Mouse (Mus musculus) embryonic facial prominence, embryonic 12.5 days (tissue): ENCODE results near the gene Erc2. TPM values are rescaled to one million over a fixed set of nuclear protein-coding genes. Genes with fewer than 3 reads are reported as not detected.

ENCODE experiments used
- ATAC-seq: fragments of 200-750 bp; cut with Nextera tagmentation; 2 replicates; pipeline ENCODE4 v1.8.0; 2017; ENCODE audit not compliant: insufficient number of reproducible peaks, insufficient read depth, low FRiP score, low TSS enrichment
- H3K27ac ChIP-seq: fragments of 300-500 bp; sonication (generic); 2 replicates; pipeline ENCODE4 v1.5.1; 2016; ENCODE audit warnings: mild to moderate bottlenecking
- H3K27me3 ChIP-seq: fragments of 300-500 bp; sonication (generic); 2 replicates; pipeline ENCODE4 v1.6.1; 2016; ENCODE audit warnings: mild to moderate bottlenecking, moderate library complexity
- H3K36me3 ChIP-seq: fragments of 300-500 bp; sonication (generic); 2 replicates; pipeline ENCODE4 v1.6.1; 2016; ENCODE audit warnings: mild to moderate bottlenecking
- H3K4me1 ChIP-seq: fragments of 300-500 bp; sonication (generic); 2 replicates; pipeline ENCODE4 v1.6.1; 2016
- H3K4me2 ChIP-seq: fragments of 300-500 bp; sonication (generic); replicated peaks from 2 replicates; pipeline ENCODE4 v1.6.1; 2016; ENCODE audit warnings: mild to moderate bottlenecking, moderate library complexity
- H3K4me3 ChIP-seq: fragments of 300-500 bp; sonication (generic); 2 replicates; pipeline ENCODE4 v1.5.1; 2016; ENCODE audit warnings: mild to moderate bottlenecking
- H3K9ac ChIP-seq: fragments of 300-500 bp; sonication (generic); 2 replicates; pipeline ENCODE4 v1.6.1; 2016; ENCODE audit warnings: mild to moderate bottlenecking, moderate library complexity
- H3K9me3 ChIP-seq: fragments of 300-500 bp; sonication (generic); 2 replicates; pipeline ENCODE4 v1.6.1; 2016; ENCODE audit warnings: mild to moderate bottlenecking, moderate library complexity
- WGBS: fragments of 180-500 bp; shearing (Covaris S2); methylation state at CpG from one replicate; pipeline ENCODE4 v1.1.7; 2016; 5-methylcytosine and 5-hydroxymethylcytosine counted together
- polyA plus RNA-seq: library from polyadenylated mRNA; unstranded; fragments of >200 nt; fragmentation: Nextera tagmentation; extraction: Ambion mirVana; gene quantifications from 2 replicates; pipeline ENCODE4 v1.2.1, GENCODE M21; 2016

The Erc2 gene
- polyA plus RNA-seq, 1 experiment from 2014 or later = 12.0 TPM

DNA sequence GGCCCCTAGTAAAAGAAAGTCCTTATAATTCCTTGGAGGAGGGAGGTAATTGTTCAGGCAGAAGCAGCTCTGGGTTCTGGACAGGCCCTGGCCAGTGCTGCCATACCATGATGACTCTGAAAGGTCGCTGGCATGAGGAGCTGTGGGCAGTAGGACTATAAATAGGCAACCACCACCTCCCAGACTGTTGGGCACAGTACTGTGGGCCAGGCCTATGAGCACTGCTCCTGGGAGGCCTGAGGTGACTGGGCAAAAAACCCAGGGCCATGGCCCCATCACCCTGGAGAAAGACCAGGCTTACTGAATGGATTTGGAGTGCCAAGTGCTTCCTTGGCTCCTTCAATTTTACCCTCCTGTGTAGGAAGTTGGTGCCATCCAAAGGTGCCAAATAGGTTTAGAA is 898.9 kb downstream of the Erc2 start:
- peaks cover 60% of the 10 kb centered on the region for H3K36me3 ChIP-seq
- ATAC-seq = no peak

DNA sequence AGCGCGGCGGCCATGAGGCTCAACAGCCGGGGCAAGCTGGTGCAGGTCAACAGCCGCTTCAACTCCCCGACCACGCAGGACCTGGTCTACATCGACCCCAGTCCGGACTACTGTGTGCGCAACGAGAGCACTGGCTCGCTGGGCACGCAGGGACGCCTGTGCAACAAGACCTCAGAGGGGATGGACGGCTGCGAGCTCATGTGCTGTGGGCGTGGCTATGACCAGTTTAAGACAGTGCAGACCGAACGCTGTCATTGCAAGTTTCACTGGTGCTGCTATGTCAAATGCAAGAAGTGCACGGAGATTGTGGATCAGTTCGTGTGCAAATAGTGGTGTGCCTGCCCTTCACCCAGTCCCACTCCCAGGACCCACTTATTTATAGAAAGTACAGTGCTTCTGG is 900.4 kb downstream of the Erc2 start:
- WGBS = 76% methylated on average over 21 of the region's 21 CpGs
- Histone ChIP-seq H3K4me1 (0 out of 2 replicates have a peak, but pooled peaks cover 6% of the 10 kb centered on the region), H3K27me3 (no peaks in the 10 kb centered on the region), H3K4me3 (no peak overlapping the region), H3K4me2 (no peak overlapping the region), H3K27ac (no peak overlapping the region), H3K9me3 (no peaks in the 10 kb centered on the region), H3K36me3 (peaks cover 52% of the 10 kb centered on the region), H3K9ac (no peak overlapping the region)
- ATAC-seq = no peak

More for the DNA sequence above, 898.9 kb downstream of the Erc2 start:
- Histone ChIP-seq H3K4me2 (no peak overlapping the region), H3K27ac (no peak overlapping the region), H3K9me3 (no peaks in the 10 kb centered on the region), H3K9ac (no peak overlapping the region), H3K4me3 (no peak overlapping the region), H3K4me1 (peaks cover 5% of the 10 kb centered on the region; the same call in 1 of the 2 replicates), H3K27me3 (no peaks in the 10 kb centered on the region)
- 92% methylated on average over 1 of the region's 1 CpGs for WGBS

DNA sequence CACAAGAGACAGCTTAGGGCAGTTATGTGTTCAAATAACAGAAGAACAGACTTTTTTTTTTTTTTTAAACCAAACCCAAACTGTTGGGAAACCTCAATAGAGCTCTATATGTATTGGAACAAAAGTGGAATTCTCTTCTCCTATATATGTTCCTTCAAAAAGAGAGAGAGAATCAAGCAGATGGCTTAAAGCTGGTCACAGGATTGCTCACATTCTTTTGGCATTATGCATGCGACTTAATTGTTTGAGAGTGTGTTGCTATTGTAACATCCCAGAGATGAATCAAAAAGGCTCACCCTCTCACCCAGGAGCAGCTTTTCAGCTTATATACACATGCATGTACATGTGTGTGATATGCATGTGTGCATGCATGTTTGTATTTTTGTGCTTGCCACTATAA is 903.3 kb downstream of the Erc2 start:
- Histone ChIP-seq H3K36me3 (peaks cover 29% of the 10 kb centered on the region), H3K4me1 (0 out of 2 replicates have a peak, but pooled peaks cover 6% of the 10 kb centered on the region), H3K9ac (no peak overlapping the region), H3K27ac (no peak overlapping the region), H3K4me3 (no peak overlapping the region), H3K4me2 (no peak overlapping the region), H3K27me3 (no peaks in the 10 kb centered on the region), H3K9me3 (no peaks in the 10 kb centered on the region)
- ATAC-seq = no peak
- WGBS = 45% methylated on average over 1 of the region's 1 CpGs

Other genes with a start within 250 kb of the Erc2 start
- 21.4 and 21.5 TPM in 2 replicates for gene Fam208a, start 193.6 kb upstream of the Erc2 start, polyA plus RNA-seq
- gene Ccdc66, start 114.0 kb upstream of the Erc2 start, polyA plus RNA-seq = 16.6 and 18.4 TPM in 2 replicates